Mouse (Mus musculus) neural tube, embryonic 15.5 days (tissue): ENCODE results near the gene Olfr372. TPM values are rescaled to one million over a fixed set of nuclear protein-coding genes. Genes with fewer than 3 reads are reported as not detected.

Experiments
- ATAC-seq: fragments of 200-750 bp; cut with Nextera tagmentation; 2 replicates; pipeline ENCODE4 v1.8.0; 2017; ENCODE audit warnings: mild to moderate bottlenecking, moderate TSS enrichment, moderate library complexity; ENCODE audit not compliant: low FRiP score
- H3K27ac ChIP-seq: fragments of 300-500 bp; sonication (generic); replicated peaks from 2 replicates; pipeline ENCODE4 v1.5.1; 2015; ENCODE audit warnings: mild to moderate bottlenecking, inconsistent platforms
- H3K27me3 ChIP-seq: fragments of 300-500 bp; sonication (generic); replicated peaks from 2 replicates; pipeline ENCODE4 v1.6.1; 2015; ENCODE audit warnings: inconsistent platforms
- H3K36me3 ChIP-seq: fragments of 300-500 bp; sonication (generic); 2 replicates; pipeline ENCODE4 v1.6.1; 2015; ENCODE audit warnings: inconsistent platforms
- H3K4me1 ChIP-seq: fragments of 300-500 bp; sonication (generic); 2 replicates; pipeline ENCODE4 v1.6.1; 2015; ENCODE audit warnings: inconsistent platforms
- H3K4me2 ChIP-seq: fragments of 300-500 bp; sonication (generic); 2 replicates; pipeline ENCODE4 v1.6.1; 2015; ENCODE audit warnings: inconsistent platforms, mild to moderate bottlenecking, moderate library complexity
- H3K4me3 ChIP-seq: fragments of 300-500 bp; sonication (generic); replicated peaks from 2 replicates; pipeline ENCODE4 v1.5.1; 2015; ENCODE audit warnings: mild to moderate bottlenecking, inconsistent platforms
- H3K9ac ChIP-seq: fragments of 300-500 bp; sonication (generic); replicated peaks from 2 replicates; pipeline ENCODE4 v1.6.1; 2015; ENCODE audit warnings: mild to moderate bottlenecking, inconsistent platforms
- H3K9me3 ChIP-seq: fragments of 300-500 bp; sonication (generic); replicated peaks from 2 replicates; pipeline ENCODE4 v1.6.1; 2016; ENCODE audit warnings: inconsistent platforms
- WGBS: fragments of 180-500 bp; shearing (Covaris S2); methylation state at CpG from one replicate; pipeline ENCODE4 v1.1.7; 2015; ENCODE audit warnings: mixed read lengths; 5-methylcytosine and 5-hydroxymethylcytosine counted together
- polyA plus RNA-seq: library from polyadenylated mRNA; unstranded; fragments of >200 nt; fragmentation: Nextera tagmentation; extraction: Ambion mirVana; gene quantifications from 2 replicates; pipeline ENCODE4 v1.2.1, GENCODE M21; 2015

The Olfr372 gene
- polyA plus RNA-seq, 1 experiment from 2014 or later = not detected

DNA sequence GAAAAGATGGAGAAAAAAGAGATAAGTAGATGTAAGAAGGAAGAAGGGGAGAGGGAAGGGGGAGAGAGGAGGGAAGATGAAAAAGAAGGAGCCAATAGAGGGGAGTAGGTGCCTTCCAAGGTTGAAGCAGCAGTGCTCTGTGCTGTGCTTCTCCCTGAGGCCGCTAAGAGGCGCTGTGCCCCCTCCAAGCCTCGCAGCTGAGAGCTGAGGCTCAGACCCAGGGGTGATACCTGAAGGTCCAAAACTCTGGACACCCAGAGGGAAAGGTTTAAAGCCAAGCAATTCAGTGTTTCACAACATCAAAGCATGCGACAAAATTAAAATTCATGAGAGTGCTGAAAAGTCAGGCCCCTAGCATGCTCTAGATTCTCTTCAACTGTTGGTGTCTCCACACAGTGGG is 64.1 kb downstream of the Olfr372 start:
- Histone ChIP-seq H3K27me3 (no peaks in the 10 kb centered on the region), H3K9me3 (no peaks in the 10 kb centered on the region), H3K4me2 (no peak overlapping the region), H3K36me3 (no peaks in the 10 kb centered on the region), H3K4me1 (no peaks in the 10 kb centered on the region), H3K27ac (no peak overlapping the region), H3K9ac (no peak overlapping the region), H3K4me3 (no peak overlapping the region)
- no peak for ATAC-seq
- 18% methylated on average over 4 of the region's 4 CpGs for WGBS

DNA sequence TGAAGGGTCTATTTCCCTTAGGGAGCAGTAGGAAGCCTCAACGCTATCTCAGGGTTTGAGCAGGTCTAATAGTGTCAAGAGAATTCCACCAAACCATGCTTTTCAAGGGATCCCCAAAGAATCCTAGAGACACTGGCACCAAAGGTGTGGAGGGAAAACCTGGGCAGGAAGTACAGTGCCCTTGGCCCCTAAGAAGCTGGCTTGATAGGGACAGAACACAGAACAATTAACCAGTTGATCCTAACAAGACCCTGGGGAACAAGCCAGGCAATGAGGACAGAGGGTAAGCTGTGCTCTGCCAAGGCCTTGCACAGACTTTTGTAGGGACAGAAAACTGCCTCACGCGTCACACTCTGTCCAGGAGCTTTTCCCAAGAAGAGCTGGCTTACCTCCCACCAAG is 65.7 kb downstream of the Olfr372 start, which contains the start of gene Olfr374:
Gene Olfr374 (plus strand): TSS at position 301 of the 400 bp plus-strand sequence.
- no peaks in the 10 kb centered on the region for H3K4me1 ChIP-seq
- H3K27me3 ChIP-seq = no peaks in the 10 kb centered on the region
- ATAC-seq = no peak
- no peaks in the 10 kb centered on the region for H3K9me3 ChIP-seq
- WGBS = 95% methylated on average over 3 of the region's 3 CpGs
- no peak within 1 kb of the TSS for H3K27ac ChIP-seq
- H3K4me3 ChIP-seq = no peak within 1 kb of the TSS
- no peak within 1 kb of the TSS for H3K4me2 ChIP-seq
- no peak within 1 kb of the TSS for H3K9ac ChIP-seq
- H3K36me3 ChIP-seq = no peaks in the 10 kb centered on the region

Other genes with a start within 250 kb of the Olfr372 start
- 7.4 and 9.4 TPM in 2 replicates for gene Zfp709, start 159.2 kb upstream of the Olfr372 start, polyA plus RNA-seq
- 13.5 and 17.1 TPM in 2 replicates for gene Zfp882, start 132.6 kb upstream of the Olfr372 start, polyA plus RNA-seq
- gene Zfp617, start 132.6 kb upstream of the Olfr372 start, polyA plus RNA-seq = 33.5 and 35.1 TPM in 2 replicates
- gene Zfp961, start 90.2 kb upstream of the Olfr372 start, polyA plus RNA-seq = 13.8 and 19.4 TPM in 2 replicates
- 1.2 and 1.3 TPM in 2 replicates for gene Cyp4f18, start 31.6 kb upstream of the Olfr372 start, polyA plus RNA-seq
- 0.04 TPM in 1 of 2 replicates, not detected in the other for gene Olfr373, start 42.0 kb downstream of the Olfr372 start, polyA plus RNA-seq
- 0.03 TPM in 2 replicates for gene Olfr374, start 65.8 kb downstream of the Olfr372 start, polyA plus RNA-seq
- gene Tpm4, start 93.8 kb downstream of the Olfr372 start, polyA plus RNA-seq = 156 and 231 TPM in 2 replicates
- gene Rab8a, start 120.0 kb downstream of the Olfr372 start, polyA plus RNA-seq = 76.7 and 96.5 TPM in 2 replicates
- 0.70 TPM in 1 of 2 replicates, not detected in the other for gene Hsh2d, start 148.4 kb downstream of the Olfr372 start, polyA plus RNA-seq
- not detected in 2 replicates for gene Cib3, start 171.6 kb downstream of the Olfr372 start, polyA plus RNA-seq
- not detected in 2 replicates for gene Gm11034, start 172.4 kb downstream of the Olfr372 start, polyA plus RNA-seq
- gene Fam32a, start 178.5 kb downstream of the Olfr372 start, polyA plus RNA-seq = 78.7 and 86.4 TPM in 2 replicates
- 235 and 249 TPM in 2 replicates for gene Ap1m1, start 198.8 kb downstream of the Olfr372 start, polyA plus RNA-seq